Mouse (Mus musculus): ENCODE measurements at regions not wholly inside any gene's neighbourhood (a gene's known extent, or its start where the extent isn't known, plus 50 kb on each side); places are given as distances from the start of the nearest gene placed in this dataset.

DNA sequence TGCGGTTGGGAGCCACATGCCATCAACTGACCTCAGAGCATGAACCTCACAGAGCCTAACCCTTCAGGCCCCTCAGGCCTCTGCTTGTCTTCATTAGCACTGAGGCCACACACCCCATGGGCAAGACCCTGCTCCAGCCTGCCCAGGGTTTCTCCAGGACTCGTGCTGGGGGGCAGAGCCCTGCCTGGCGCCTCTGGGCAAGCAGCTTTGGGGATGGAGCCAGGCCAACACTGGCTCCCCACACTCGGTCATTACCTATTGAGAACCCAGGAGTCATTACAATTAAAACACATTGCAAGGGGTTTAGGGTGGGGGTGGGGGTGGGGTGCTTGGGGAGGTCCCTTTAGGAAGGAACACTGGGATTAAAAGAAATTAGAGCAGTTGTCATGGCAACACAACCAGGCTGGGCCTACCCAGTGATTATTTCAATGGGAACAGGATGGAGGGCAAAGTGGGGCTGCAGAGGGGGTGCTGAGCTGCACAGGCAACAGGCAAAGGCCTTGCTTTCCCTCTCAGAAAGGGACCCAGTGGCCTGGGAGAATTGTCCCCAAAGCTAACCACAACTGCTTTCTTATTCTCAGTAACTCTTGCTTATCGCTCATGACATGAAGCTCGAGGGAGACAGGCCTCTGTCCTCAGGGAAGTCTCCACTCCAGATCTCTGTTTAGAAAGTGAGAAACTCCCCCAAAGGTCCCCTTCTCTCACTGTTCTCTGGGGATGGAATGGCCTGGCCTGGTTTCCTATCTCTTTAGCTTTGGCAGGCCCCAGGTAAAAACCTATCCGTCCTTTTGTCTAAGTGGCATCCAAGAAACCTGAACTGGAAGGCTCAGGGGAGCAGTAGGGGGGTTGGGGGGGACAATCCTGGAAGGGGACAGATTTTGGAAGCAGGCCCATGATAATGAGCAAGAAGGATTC is 235.0 kb downstream of the Sox9 start:
- no peak for DNase-seq (ENCODE audit: low spot score in 2 of 2)

DNA sequence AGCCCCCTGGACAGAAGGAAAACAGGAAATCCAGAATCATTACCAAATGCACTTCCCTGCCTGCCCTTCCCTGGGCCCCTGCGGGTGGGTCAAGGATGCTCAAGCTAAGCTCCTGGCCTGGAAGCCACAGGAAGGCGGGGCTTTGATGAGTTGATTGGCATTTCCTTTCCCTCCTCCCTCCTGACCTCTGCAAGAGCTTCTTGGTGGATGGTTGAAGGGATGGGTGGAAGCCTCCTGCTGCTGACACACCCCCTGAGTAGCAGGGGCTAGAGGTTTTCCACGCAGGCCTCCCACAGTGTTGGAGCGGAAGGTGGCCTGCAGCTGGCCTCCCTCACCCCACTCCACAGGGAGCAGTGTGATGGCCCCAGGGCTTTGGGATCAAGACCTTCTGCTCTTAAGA is 239.5 kb downstream of the Sox9 start:
- no peak for DNase-seq (ENCODE audit: low spot score in 2 of 2)

DNA sequence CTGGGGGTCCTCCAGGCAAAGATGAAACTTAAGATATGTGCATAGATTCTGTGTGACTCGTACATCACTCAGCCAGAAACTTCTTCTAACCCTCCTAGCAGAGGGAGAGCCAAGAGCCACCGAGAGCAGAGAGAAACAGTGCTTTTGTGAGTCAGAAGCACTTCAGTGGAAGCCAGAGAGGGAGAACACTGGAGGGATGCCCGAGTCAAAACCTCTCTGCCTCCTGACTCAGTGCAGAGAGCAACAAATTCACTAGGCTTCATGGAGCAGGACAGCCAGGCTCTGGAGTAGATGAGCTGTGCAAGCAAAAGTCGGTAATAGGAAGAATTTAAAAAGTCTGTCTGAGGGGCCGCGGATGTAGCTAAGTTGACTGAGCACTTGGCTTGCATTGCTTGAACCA is 245.0 kb downstream of the Sox9 start:
- DNase-seq (ENCODE audit: low spot score in 2 of 2) = no peak

DNA sequence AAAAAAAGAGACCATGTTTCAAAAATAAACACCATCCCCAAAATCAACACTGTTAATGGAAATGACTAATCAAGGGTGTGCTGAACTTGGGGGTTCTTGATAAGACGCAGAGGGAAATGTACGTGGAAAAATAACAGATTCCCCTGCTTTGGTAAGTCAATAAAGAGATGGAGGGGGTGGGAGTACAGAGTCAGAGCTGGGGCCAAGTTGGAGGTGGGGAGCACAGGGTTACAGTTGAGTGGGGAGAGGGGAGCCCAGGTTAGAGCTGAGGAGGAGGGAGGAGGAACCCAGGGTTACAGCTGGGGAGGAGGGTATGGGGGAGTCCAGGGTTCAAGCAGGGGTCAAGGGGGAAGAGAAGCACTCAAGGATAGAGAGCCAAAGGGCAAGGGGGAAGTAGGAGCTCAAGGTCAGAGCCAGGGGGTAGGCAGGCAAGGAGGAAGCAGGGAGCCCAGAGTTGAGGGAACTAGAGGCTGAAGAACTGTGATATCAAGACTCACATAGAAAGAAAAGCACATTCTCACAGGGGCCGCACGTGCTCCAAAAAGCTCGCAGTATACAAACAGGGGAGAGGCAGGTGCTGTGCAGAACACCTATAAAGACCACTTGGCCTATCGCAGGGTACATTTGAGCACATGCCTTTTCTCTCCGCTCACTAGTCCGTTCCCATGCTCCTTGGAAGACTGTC is 246.4 kb downstream of the Sox9 start:
- no peak for DNase-seq (ENCODE audit: low spot score in 2 of 2)

DNA sequence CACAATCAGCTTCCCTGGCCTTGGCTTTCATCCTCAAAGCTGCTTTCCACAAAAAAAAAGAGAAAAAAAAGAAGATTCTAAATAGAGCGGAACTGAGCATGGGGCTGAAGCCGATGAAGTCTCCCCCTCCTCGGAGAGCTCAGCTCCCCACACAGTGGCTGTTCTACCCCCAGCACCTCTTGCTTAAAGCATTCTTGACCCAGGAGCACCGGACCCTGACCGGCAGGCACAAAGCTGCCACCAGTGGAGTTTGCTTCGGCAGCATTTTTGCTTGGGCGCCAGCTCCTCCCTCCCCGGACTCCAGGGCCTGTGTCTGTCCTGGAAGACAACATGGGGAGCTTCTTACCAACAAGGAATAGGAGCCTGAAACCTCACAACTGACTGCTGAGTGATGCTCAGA is 249.4 kb downstream of the Sox9 start:
- no peak for DNase-seq (ENCODE audit: low spot score in 2 of 2)

DNA sequence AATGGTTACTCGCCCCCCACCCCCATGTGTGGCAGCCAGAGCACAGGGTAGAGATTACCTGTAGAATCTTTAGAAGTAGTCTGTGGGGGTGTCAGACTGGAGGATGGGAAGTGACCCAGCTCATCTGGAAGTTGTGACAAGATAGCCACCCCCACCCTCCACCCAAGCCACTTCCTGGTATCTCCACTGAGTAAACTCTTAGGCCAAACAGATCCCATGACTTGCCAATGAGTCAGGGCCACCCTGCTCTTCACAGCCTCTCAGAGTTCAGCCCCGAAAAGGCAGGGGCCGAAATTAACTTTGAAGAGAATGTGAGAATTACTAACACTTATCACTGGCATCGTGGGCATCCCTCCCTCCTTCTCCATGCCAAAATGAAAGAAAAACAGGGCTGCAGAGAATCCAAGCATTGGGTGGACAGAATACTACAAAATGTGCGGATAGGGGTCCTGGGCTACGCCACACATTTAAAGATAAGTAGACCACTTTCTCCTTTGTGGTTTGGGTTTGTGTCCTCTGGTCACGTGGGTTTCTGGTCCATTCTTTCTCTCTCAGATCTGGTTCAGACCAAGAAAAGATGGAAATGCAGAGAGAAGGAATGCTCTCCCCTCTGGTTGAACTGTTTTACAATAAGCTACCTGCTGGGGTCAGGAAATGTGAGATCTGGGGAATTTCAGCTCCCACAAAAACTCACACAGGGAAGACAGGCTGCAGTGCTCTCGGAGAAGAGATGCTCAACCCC is 250.6 kb downstream of the Sox9 start:
- no peak for DNase-seq (ENCODE audit: low spot score in 2 of 2)

DNA sequence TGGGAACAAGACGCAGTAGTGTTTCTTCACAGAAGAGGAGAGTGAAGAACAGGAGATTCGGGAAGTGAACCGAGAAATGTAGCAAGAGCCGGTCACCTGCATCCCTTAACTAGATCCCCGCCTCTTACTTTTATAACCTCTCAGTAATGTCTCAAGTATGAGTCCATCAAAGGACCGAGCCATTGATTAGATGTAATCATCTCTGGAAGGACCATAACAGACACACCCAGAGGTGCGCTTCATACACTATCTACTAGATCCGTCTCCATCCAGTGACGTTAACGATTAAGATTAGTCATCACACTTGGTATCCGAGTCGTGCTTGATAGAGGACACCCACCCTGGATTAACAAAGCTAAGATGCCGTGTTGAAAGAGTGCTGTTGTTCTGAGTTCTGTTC is 252.9 kb downstream of the Sox9 start:
- DNase-seq (ENCODE audit: low spot score in 2 of 2) = no peak

DNA sequence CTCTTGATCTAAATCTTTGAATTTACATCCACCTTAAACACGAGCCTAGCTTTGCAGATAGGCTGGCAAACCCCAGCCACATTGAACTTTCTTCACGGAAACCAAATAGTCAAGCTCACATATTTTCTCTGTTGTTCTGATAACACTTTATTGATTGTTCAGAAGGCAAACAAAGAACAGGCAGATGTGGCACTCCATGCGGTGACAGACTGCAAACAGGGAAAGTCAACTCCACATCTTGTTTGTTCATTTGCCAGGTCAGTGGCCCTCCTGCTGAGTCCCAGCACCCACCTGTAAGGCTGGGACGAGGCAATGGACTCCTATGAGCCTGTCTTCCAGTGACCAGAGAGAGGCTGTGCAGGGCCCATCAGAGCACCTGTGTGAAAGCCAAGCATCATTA is 255.7 kb downstream of the Sox9 start:
- no peak for DNase-seq (ENCODE audit: low spot score in 2 of 2)

DNA sequence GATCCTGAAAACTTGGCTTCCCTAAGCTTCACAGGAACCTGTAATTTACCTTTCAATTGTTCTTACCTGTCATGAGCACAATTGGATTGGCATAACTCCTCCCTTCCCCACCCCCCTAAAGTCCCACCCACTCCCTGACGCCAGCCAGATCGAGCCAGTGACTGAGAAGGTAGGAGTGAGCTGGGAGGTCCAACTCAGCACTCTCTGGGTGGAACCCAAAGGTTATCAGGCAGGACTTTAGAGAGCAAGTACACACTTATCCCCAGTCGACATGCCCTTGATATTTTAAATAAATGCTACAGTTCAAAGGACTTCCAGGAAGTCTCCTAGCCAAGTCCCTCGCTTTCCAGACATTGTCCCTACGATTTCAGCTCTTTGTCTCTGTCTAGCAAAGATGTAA is 260.7 kb downstream of the Sox9 start:
- DNase-seq (ENCODE audit: low spot score in 2 of 2) = no peak

DNA sequence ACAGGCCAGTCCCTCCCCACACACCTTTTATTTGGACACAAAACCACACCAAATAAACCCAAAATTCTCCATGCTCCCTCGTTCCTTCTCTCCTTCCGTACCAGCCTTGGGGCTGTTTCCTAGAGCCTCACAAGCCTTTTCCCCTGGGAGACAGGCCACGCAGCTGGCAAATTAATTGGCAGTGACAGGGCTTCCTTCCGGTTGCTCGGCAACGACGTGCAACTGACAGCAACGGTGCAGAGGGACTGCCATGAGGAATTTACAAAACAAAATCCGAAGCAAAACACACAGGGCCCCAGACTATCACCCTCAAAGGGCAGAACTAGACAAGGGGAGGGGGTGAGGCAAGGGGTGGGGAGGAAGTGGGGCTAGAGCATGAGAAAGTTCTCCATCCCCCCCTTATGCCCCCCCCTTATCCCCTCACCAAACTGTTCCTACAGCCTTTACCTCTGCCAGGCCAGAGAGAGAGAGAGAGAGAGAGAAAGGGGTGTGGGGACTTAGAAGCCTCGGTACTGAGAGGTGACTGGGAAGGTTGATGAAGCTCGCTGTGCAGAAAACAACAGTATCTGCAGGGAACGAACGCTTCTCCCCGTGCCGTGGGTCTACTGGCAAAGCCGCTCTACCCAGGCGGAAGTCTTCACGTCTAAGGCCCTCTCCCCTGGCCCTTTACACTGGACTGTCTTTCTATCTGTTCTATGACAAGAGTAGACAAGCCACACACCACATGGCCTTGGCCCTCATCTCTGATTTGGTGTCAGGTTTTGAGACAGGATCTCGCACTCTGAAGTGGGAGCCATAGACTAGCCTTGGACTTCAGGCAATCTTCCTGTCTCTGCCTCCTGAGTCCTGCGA is 264.4 kb downstream of the Sox9 start:
- DNase-seq (ENCODE audit: low spot score in 2 of 2) = no peak

DNA sequence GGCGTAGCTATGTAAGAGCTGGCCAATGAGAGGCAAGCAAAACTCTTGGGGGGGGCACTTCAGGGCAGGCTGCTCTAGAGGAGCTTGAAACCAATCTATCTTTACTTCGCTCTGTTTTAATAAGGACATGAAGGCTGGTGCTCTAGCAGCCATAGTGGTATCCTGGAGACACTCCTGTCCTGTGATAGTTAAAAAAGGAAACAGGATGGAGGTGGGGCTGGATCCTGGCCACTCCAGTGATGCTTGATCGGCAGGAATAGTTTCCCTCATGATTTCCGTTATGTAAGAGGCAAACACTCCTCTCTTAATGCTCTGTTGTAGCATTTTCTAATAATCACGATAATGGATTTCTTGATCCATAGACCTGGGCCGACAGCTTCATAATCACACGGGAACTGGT is 266.1 kb downstream of the Sox9 start:
- DNase-seq (ENCODE audit: low spot score in 2 of 2) = no peak

DNA sequence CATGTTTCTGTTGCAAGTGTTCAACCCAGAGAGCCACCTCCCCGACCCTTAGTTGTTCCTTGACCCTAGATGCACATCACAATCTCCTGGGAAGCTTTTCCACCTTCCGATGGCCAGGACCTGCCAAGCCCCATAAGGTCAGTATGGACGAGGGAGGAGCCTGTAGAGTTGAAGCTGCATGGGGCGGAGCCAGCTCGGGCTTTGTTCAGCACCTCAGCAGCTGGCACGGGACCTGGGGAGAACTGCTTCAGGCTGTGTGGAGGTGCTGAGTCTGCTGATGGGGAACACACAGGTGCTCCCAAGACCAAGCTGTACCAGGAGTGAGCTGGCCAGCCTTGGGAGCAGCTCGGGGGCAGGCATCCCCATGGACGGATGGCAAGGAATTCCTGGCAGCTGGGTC is 267.6 kb downstream of the Sox9 start:
- no peak for DNase-seq (ENCODE audit: low spot score in 2 of 2)

DNA sequence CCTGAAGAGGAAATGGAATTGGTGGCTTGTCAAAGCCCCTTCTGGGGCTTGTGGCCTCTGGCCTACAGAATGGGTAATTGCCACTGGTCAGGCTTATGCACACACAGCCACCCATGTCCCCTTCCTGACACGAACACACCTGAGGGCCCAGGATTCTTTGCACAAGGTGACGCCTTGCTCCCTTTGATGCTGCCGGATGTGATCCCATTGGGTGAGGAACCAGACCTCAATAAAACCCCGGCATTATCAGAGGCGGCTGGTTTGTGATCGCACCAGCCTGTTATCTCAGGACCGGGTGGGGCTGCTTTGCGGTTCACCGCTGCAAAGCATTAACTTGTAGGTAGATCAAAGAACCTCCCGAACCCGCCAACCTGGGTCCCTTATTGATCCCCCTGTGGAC is 270.5 kb downstream of the Sox9 start:
- DNase-seq (ENCODE audit: low spot score in 2 of 2) = no peak

DNA sequence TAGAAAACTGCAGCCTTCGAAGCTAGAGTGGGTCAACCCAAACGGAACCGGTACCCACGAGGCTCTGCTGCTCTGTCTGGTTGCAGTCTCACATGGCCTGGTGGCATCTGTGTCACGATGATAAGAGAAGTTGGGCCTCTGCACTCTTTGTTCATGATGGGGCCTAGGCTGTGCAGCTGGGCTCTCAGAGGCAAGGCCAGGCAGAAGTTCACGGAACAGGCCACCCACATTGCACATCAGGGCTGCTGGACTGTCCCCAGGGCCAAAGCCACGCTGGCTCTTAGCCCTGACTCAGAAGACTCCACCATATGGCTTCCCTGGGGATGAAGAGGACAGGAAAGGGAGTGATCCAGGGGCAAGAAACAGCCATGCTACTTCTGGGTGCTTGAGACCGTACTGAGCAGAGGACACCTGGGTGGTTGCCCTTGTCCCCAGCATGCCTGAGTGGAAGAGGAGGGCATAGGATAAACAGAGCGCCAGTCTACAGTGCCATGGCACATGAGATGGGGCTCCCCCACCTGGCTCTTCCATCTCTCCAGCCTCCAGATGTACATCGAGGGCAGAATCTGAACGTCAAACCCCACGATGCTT is 274.1 kb downstream of the Sox9 start:
- DNase-seq (ENCODE audit: low spot score in 2 of 2) = no peak

DNA sequence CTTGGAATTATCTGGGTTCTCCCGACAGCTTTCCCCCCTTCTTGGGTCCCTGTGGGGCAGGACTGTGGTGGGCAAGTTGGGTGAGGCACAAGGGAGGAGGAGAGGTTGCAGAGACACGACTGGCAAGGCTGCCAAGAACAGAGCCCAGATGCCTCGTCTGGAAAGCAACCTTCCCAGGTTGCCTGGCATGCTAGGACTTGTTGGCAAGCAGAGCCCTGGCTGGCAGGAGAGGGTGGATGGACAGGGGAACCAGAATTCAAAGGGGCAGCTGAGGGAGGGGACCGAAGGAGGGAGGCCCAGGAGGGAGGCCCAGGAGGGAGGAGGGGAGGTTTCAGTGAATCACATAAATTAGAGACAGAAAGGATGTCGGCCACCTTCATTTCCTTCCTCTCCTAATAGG is 274.8 kb downstream of the Sox9 start:
- DNase-seq (ENCODE audit: low spot score in 2 of 2) = no peak

DNA sequence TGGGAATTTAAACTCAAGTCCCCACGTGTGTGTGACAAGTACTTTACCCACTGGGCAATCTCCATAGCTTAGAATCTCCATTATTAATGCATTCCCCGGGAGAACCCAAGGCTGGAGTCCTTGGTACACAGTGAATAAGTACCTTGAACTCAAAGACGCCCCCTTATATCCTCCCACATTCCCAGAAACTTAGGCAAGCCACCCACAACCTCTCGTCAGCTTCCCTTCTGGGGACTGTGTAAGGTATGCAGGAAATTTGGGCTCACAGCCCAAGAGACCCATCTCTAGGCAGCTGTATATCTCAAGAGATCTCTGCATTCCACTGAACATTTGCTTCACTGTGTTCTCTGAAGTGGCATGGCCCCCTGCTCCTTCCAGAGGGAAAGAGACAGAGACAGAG is 288.3 kb downstream of the Sox9 start:
- DNase-seq (ENCODE audit: low spot score in 2 of 2) = no peak

DNA sequence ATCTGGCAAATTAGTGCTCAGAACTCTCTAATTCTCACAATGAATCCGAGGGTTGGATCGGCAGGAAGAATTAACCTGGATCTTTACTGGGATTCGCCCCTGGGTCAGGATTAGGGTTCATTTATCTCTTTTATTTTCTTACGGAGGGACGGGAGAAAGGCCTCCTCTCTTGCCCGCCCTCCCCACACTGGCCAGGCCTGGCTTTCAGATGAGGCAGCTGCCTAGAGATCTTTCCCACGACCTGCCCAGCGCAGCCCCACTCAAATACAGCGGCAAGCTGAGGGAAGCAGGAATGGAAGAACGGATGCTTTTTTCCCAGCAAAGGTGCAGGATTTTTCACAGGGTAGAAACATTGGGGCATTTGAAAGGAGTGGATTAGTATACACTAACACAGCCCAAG is 289.9 kb downstream of the Sox9 start:
- no peak for DNase-seq (ENCODE audit: low spot score in 2 of 2)

DNA sequence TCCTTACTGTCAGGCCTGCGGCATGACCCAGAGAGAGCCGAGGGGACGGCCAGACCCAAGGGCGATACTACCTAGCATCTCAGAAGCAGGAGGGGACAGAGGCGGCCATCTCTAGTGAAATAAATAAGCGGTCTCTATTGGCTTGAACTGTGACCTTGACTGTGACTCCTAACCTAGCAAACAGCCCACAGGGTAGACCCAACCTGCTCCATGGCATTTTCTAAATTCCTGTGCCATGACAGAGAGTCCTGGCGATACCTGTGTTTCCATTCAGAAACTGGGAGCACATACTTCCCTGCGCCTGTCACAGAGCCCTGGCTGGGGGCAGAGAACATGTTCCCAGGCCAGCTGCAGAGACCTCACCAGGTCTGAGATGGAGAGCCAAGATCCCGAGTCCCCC is 292.3 kb downstream of the Sox9 start:
- DNase-seq (ENCODE audit: low spot score in 2 of 2) = no peak

DNA sequence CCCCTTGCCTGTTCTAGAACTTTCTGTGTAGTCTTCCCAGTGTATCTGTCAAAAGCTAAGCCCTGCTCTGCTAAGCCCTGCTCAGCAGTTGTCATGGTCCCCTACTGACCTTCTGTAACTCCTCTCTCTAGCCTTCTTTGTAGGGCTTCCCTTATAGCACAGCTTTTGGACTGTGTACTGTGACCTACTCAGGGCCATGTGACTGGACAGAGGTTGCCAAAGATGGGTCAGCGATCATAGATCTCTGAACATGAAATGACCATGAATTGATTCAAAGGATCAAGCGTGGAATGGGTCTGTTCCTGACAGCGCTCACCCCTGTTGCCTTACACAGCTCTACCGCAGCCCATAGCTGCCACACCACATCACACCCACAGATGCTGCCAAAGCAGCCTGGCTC is 294.3 kb downstream of the Sox9 start:
- no peak for DNase-seq (ENCODE audit: low spot score in 2 of 2)

DNA sequence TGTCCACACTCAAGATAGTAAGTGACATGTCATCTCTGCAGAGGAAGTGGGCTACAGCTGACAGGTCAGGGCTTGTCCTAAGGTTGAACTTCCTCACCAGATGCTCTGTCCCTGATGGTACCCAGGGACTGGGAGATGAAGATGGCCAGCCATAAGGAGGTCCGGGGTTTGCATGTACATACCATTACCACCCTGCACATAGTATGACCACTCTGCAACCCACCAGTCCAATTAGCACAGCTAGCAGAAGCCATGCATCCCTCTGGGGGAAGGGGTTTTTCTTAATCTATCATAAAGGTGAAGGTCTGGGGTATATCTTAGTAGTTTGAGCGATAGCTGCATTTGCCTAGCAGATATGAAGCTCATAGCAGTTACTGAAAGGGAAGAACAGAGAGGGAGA is 298.3 kb downstream of the Sox9 start:
- no peak for DNase-seq (ENCODE audit: low spot score in 2 of 2)

DNA sequence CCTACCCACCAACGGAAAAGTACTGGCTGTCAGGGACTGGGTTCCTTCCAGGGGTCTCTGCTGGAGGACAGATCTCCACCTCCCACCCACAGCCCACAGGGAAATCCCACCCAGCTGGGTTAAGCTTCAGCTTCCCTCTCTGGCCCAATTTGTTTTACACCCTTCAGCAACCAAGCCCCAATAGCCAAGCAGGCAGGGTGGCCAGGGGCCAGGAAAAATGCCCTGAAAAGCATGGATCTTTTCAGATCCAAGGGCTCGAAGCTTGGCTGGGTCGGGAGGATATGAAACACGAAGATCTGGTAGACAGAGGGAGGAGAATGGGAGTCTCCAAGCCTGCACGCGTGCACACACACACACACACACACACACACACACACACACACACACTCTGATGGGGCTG is 302.4 kb downstream of the Sox9 start:
- no peak for DNase-seq (ENCODE audit: low spot score in 2 of 2)

Measured in adrenal gland, postnatal 4 days (tissue).